Mouse (Mus musculus) CH12.LX (cell line): ENCODE data around the gene Vipr2. TPM values are rescaled to one million over a fixed set of nuclear protein-coding genes. Genes with fewer than 3 reads are reported as not detected.

Source experiments
- DNase-seq: peaks from one replicate; pipeline ENCODE4 v3.0.0-alpha.2; 2013; ENCODE audit errors: extremely low read depth
- H3K27ac ChIP-seq: 2 replicates; pipeline ENCODE4 v1.5.1; 2012; ENCODE audit warnings: low read depth, mild to moderate bottlenecking, control low read depth, moderate library complexity; ENCODE audit not compliant: insufficient read depth
- H3K27me3 ChIP-seq: replicated peaks from 2 replicates; pipeline ENCODE3; 2012; ENCODE audit warnings: inconsistent platforms
- H3K36me3 ChIP-seq, 2 experiments: replicated peaks in 1 of 2; 2 replicates each; pipeline versions ENCODE3 to v1.6.1; 2012; ENCODE audit warnings: inconsistent platforms in 1 of 2, low read length in 1 of 2, mild to moderate bottlenecking in 1 of 2, mixed read lengths in 1 of 2, moderate library complexity in 1 of 2; ENCODE audit not compliant: control insufficient read depth in 1 of 2, insufficient read depth in 1 of 2
- H3K4me1 ChIP-seq, 2 experiments: 2 replicates each; pipeline ENCODE4 v1.6.1; 2012; ENCODE audit warnings: inconsistent platforms in 1 of 2, moderate library complexity in 1 of 2; ENCODE audit not compliant: insufficient read depth in 2 of 2, control insufficient read depth in 1 of 2
- H3K4me2 ChIP-seq: 2 replicates; pipeline ENCODE4 v1.6.1; 2012; ENCODE audit warnings: low read depth, mild to moderate bottlenecking, control low read depth; ENCODE audit not compliant: poor library complexity, insufficient read depth, severe bottlenecking
- H3K4me3 ChIP-seq, 3 experiments: fragments of 150-350 bp in 1 of 3; sonication (generic) in 1 of 3; replicated peaks in 1 of 3; 2 replicates each; pipeline versions ENCODE3 to v1.5.1; 2011 to 2012; ENCODE audit warnings: low read depth in 2 of 3, low read length in 2 of 3, mild to moderate bottlenecking in 2 of 3, moderate library complexity in 2 of 3, control low read depth in 1 of 3, improper control_type of control experiment in 1 of 3, inconsistent platforms in 1 of 3, mixed read lengths in 1 of 3; ENCODE audit not compliant: poor library complexity in 1 of 3
- H3K79me2 ChIP-seq: replicated peaks from 2 replicates; pipeline ENCODE4 v1.6.1; 2012; ENCODE audit warnings: mild to moderate bottlenecking, moderate library complexity; ENCODE audit not compliant: control insufficient read depth, poor library complexity, insufficient read depth, severe bottlenecking; ENCODE audit errors: extremely low read depth
- H3K9ac ChIP-seq: 2 replicates; pipeline ENCODE4 v1.6.1; 2012; ENCODE audit warnings: low read depth, mild to moderate bottlenecking, control low read depth, moderate library complexity; ENCODE audit not compliant: insufficient read depth
- H3K9me3 ChIP-seq: replicated peaks from 2 replicates; pipeline ENCODE3; 2012; ENCODE audit warnings: low read length, inconsistent platforms, mixed read lengths
- BHLHE40 ChIP-seq: IDR thresholded peaks from 2 replicates; pipeline ENCODE4 v1.6.1; 2011; ENCODE audit warnings: mild to moderate bottlenecking, low read depth, low read length, improper control_type of control experiment
- E2F4 ChIP-seq: IDR thresholded peaks from 2 replicates; pipeline ENCODE4 v1.6.1; 2011; ENCODE audit warnings: low read depth, low read length, improper control_type of control experiment; ENCODE audit not compliant: insufficient replicate concordance
- ELF1 ChIP-seq: IDR thresholded peaks from 2 replicates; pipeline ENCODE4 v1.6.1; 2014; ENCODE audit warnings: low read depth, mild to moderate bottlenecking, inconsistent platforms, low read length, improper control_type of control experiment
- MAFK ChIP-seq: IDR thresholded peaks from 2 replicates; pipeline ENCODE4 v1.6.1; 2011; ENCODE audit warnings: low read length, improper control_type of control experiment; ENCODE audit not compliant: insufficient replicate concordance
- MEF2A ChIP-seq: IDR thresholded peaks from 2 replicates; pipeline ENCODE4 v1.6.1; 2014; ENCODE audit warnings: low read depth, mild to moderate bottlenecking, inconsistent platforms, low read length, improper control_type of control experiment, borderline replicate concordance
- PAX5 ChIP-seq: IDR thresholded peaks from 2 replicates; pipeline ENCODE4 v1.6.1; 2012; ENCODE audit warnings: low read length, inconsistent platforms, mixed read lengths
- SIN3A ChIP-seq: IDR thresholded peaks from 2 replicates; pipeline ENCODE4 v1.6.1; 2012; ENCODE audit warnings: low read length, improper control_type of control experiment, inconsistent platforms
- SMC3 ChIP-seq: IDR thresholded peaks from 2 replicates; pipeline ENCODE4 v1.6.1; 2011; ENCODE audit warnings: low read depth, low read length, improper control_type of control experiment
- TCF12 ChIP-seq: IDR thresholded peaks from 2 replicates; pipeline ENCODE4 v1.6.1; 2014; ENCODE audit warnings: low read depth, mild to moderate bottlenecking, inconsistent platforms, low read length, improper control_type of control experiment
- UBTF ChIP-seq: IDR thresholded peaks from 2 replicates; pipeline ENCODE4 v1.6.1; 2012; ENCODE audit warnings: low read depth, mild to moderate bottlenecking, inconsistent platforms, low read length, improper control_type of control experiment, moderate library complexity
- USF2 ChIP-seq: conservative IDR thresholded peaks from 2 replicates; pipeline ENCODE4 v1.6.1; 2011; ENCODE audit warnings: low read depth, low read length, improper control_type of control experiment
- ZKSCAN1 ChIP-seq: IDR thresholded peaks from 2 replicates; pipeline ENCODE4 v1.6.1; 2012; ENCODE audit warnings: low read depth, inconsistent platforms, low read length, improper control_type of control experiment, borderline replicate concordance
- dilution Hi-C: fragments of 300-500 bp; cut with MboI; formaldehyde crosslinking; loops from 2 replicates; pipeline ENCODE4 v1.14.3; 2020; ENCODE audit warnings: low sequenced_read_pairs; ENCODE audit not compliant: extremely low pct_unique_long_range_greater_than_20kb, extremely low pct_ligation_motif_present
- in situ Hi-C: fragments of 300-500 bp; cut with MboI; formaldehyde crosslinking; loops from 3 replicates; pipeline ENCODE4 v1.14.3; 2019; ENCODE audit warnings: low sequenced_read_pairs, low pct_ligation_motif_present, low pct_unique_long_range_greater_than_20kb, mixed read lengths
- polyA plus RNA-seq: library from polyadenylated mRNA; unstranded; fragments of >175 nt; gene quantifications from 2 replicates; pipeline ENCODE4 v1.2.1, GENCODE M21; 2012; ENCODE audit warnings: low read depth; ENCODE audit not compliant: insufficient read length
- total RNA-seq, 2 experiments: library from RNA; depleted of rRNA; stranded (reverse); fragments of 300-350 nt in 1 of 2; fragments of >200 nt in 1 of 2; gene quantifications; 2 replicates each; pipeline ENCODE4 v1.2.3; 2012 to 2014

Gene Vipr2
- total and polyA plus RNA-seq, 3 experiments = 0.05 to 0.19 TPM; not detected in 1

GRCm38 (mm10) chr12:116116455-116116854, 38.9 kb downstream of the Vipr2 start:
- no peaks in the 10 kb centered on the region for H3K36me3 ChIP-seq
- H3K27ac ChIP-seq = no peak overlapping the region
- H3K4me1 ChIP-seq = peaks cover 0 to 7% of the 10 kb centered on the region in 2 experiments; a peak in 2 of 4 replicates
- DNase-seq = no peak
- H3K4me3 ChIP-seq = no peak overlapping the region
- H3K9ac ChIP-seq = no peak overlapping the region
- dilution Hi-C loops (no loop called here), in situ Hi-C loops (no loop called here)
- no peak overlapping the region for H3K4me2 ChIP-seq
- no peaks in the 10 kb centered on the region for H3K9me3 ChIP-seq
- TF ChIP-seq TCF12 = no peak
- no peak for TF ChIP-seq ELF1
- no peak for TF ChIP-seq SIN3A
- TF ChIP-seq UBTF = no peak
- TF ChIP-seq PAX5 = no peak
- TF ChIP-seq BHLHE40 = no peak
- no peaks in the 10 kb centered on the region for H3K79me2 ChIP-seq
- no peaks in the 10 kb centered on the region for H3K27me3 ChIP-seq

DNA sequence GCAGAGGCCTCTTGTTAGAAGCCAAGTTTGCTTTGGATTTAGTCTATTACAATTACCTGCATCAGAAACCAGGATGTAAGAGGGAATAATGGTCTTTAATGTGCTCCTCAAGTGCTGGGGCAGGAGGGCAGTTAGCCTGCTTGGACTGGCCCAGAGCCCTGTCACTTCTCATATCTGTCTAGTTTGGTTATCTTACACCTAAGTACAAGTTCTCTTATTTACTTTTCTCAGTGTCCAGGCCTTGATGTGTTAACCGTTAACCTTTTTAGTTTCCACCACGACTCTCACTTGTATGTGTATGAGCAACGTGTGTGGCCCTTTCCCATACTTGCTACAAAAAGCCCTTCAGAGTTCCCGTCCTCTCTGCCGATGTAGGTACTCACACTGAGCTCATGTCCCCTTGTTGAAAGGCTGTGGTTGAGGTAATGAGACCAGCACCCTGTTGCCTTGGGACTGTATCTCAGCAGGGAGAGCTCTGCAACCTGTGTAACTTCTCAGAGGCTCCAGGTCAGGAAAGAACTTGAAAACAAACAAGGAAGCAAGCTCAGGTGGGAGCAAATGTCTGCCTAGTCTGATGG, 39.9 kb downstream of the Vipr2 start:
- no peak overlapping the region for H3K9ac ChIP-seq
- in situ Hi-C loops = no loop called here
- TF ChIP-seq PAX5 (no peak), E2F4 (no peak), USF2 (no peak), MEF2A (no peak), MAFK (no peak)
- TF ChIP-seq, all 38 proteins: peak for 0
- no peaks in the 10 kb centered on the region for H3K36me3 ChIP-seq
- no peak overlapping the region for H3K27ac ChIP-seq
- no peaks in the 10 kb centered on the region for H3K9me3 ChIP-seq
- no peak for DNase-seq
- H3K27me3 ChIP-seq = no peaks in the 10 kb centered on the region
- no peak overlapping the region for H3K4me2 ChIP-seq
- H3K79me2 ChIP-seq = no peaks in the 10 kb centered on the region
- dilution Hi-C loops = no loop called here
- peaks cover 0 to 7% of the 10 kb centered on the region in 2 experiments; a peak in 2 of 4 replicates for H3K4me1 ChIP-seq
- H3K4me3 ChIP-seq = no peak overlapping the region

DNA sequence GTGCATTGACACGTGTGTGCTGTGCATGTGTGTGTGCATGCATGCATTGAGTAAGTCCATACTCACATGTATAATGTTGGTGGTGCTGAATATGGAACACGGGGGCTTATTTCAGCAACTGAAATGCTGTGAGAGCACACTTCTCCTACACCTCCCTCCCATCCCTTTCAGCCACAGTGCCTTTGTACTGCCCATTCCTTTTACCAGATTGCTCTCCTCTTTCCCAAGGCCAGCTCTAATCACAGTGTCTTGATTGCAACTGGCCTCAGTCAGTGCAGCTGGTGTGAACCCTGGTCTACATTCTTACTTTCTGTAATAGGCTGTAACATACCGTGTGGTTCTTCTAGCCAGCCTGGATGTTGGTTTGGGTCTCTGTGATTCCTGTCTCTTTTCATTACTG, 41.5 kb downstream of the Vipr2 start:
- H3K9me3 ChIP-seq = no peaks in the 10 kb centered on the region

More for the DNA sequence above, 41.5 kb downstream of the Vipr2 start:
- no peaks in the 10 kb centered on the region for H3K36me3 ChIP-seq
- TF ChIP-seq ZKSCAN1 (no peak), PAX5 (no peak), SMC3 (no peak)
- TF ChIP-seq, all 38 proteins: peak for 0
- Histone ChIP-seq H3K79me2 (no peaks in the 10 kb centered on the region), H3K4me3 (no peak overlapping the region), H3K27me3 (no peaks in the 10 kb centered on the region), H3K27ac (no peak overlapping the region), H3K4me1 (peaks cover 0 to 7% of the 10 kb centered on the region in 2 experiments; a peak in 2 of 4 replicates), H3K4me2 (no peak overlapping the region), H3K9ac (no peak overlapping the region)
- dilution Hi-C loops = no loop called here
- no peak for DNase-seq
- in situ Hi-C loops = no loop called here
